Mouse (Mus musculus) forebrain, embryonic 10.5 days (tissue): ENCODE measurements around the gene Papss1. TPM values are rescaled to one million over a fixed set of nuclear protein-coding genes. Genes with fewer than 3 reads are reported as not detected.

Experiments used
- DNase-seq: peaks from one replicate; pipeline ENCODE4 v3.0.0-alpha.2; 2017; ENCODE audit warnings: low spot score; ENCODE audit errors: extremely low spot score
- H3K27ac ChIP-seq: fragments of 300-500 bp; sonication (generic); 2 replicates; pipeline ENCODE4 v1.5.1; 2016; ENCODE audit warnings: mild to moderate bottlenecking
- H3K27me3 ChIP-seq: fragments of 300-500 bp; sonication (generic); 2 replicates; pipeline ENCODE4 v1.6.1; 2016; ENCODE audit warnings: mild to moderate bottlenecking; ENCODE audit not compliant: poor library complexity, severe bottlenecking
- H3K36me3 ChIP-seq: fragments of 300-500 bp; sonication (generic); replicated peaks from 2 replicates; pipeline ENCODE4 v1.6.1; 2016; ENCODE audit warnings: mild to moderate bottlenecking, moderate library complexity
- H3K4me1 ChIP-seq: fragments of 300-500 bp; sonication (generic); 2 replicates; pipeline ENCODE4 v1.6.1; 2016
- H3K4me3 ChIP-seq: fragments of 300-500 bp; sonication (generic); 2 replicates; pipeline ENCODE4 v1.5.1; 2016; ENCODE audit warnings: mild to moderate bottlenecking, moderate library complexity
- H3K9me3 ChIP-seq: fragments of 300-500 bp; sonication (generic); 2 replicates; pipeline ENCODE4 v1.6.1; 2016; ENCODE audit warnings: mild to moderate bottlenecking, moderate library complexity
- WGBS: fragments of 180-500 bp; shearing (Covaris S2); methylation state at CpG from one replicate; pipeline ENCODE4 v1.1.7; 2016; 5-methylcytosine and 5-hydroxymethylcytosine counted together
- polyA plus RNA-seq: library from polyadenylated mRNA; unstranded; fragments of >200 nt; fragmentation: Nextera tagmentation; extraction: Ambion mirVana; gene quantifications from 2 replicates; pipeline ENCODE4 v1.2.1, GENCODE M21; 2016

Gene Papss1
- polyA plus RNA-seq, 1 experiment from 2014 or later = 63.1 TPM

DNA sequence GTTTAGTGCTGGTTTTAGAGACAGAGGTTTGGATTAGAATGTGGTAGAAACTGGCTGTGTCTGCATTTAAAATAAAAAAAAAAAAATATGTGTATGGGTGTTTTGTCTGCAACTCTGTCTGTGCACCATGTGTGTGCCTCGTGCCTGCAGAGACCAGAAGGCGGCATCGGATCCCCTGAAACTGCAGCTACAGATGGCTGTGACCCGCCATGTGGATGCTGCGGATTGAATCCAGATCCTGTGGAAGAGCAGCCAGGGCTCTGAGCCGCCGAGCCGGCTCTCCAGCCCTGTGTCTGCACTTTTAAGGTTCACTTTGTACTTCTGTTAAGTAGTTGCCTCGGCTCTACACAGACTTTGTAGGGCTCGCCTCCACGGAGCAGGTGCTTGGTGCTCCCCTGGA, 29.8 kb downstream of the Papss1 start:
- Histone ChIP-seq H3K4me1 (no peaks in the 10 kb centered on the region), H3K4me3 (no peak overlapping the region), H3K36me3 (peaks cover 66% of the 10 kb centered on the region), H3K27me3 (no peaks in the 10 kb centered on the region), H3K27ac (no peak overlapping the region), H3K9me3 (no peaks in the 10 kb centered on the region)
- no peak for DNase-seq
- 99% methylated on average over 11 of the region's 11 CpGs for WGBS

DNA sequence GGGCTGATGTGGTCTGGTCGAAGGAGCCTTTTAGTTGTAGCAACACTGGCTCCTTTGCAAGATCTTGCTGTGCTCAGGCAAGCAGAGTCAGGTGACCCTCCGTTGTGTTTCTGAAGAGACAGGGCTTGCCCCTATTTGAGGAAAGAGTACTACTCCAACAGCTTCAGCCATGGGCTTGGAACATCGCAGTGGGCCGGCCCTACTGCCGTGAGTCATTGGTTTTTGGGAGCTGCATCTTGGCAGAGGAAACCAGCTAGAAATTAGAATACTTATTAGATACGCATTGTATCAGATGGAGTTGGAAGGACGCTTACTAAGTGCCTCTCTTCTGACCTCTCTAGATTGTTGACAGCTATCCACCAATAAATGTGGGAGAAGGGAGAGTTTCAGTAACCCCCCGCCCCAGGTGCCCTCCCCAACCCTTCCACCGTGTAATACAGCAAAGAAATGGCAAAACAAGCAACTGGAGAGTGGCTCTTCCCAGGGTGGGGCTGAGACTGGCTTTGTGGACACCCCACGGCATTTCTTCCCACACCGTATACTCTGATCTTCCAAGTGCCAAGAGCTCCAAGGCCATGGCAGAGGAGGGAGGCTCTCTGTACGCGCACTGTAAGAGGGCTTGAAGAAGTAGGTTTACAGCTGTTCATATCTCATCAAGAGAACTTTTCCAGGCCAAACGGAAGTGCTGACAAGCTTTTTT, 31.1 kb downstream of the Papss1 start:
- Histone ChIP-seq H3K27ac (no peak overlapping the region), H3K27me3 (no peaks in the 10 kb centered on the region), H3K4me3 (no peak overlapping the region), H3K9me3 (no peaks in the 10 kb centered on the region), H3K4me1 (no peaks in the 10 kb centered on the region), H3K36me3 (peaks cover 62% of the 10 kb centered on the region)
- WGBS = 93% methylated on average over 14 of the region's 14 CpGs
- no peak for DNase-seq

DNA sequence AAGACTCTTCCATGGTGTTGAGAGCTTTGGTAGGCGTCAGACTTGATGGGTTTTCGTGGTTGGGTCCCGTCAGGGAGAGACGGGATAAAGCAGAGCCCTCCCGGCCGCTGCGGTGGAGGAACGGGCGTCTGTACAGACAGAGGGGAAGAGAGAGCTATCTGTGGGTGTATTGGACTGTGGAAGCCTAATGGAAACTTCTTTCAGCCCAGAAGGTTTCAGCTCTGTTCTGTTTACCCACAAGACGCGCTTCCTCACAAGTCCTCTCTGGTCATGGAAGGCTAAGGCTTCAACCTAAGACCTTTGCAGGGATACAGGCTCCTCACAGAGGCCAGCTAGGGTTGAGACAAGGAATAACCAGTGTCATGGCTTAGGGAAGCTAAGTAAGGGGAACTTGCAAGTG, 36.2 kb downstream of the Papss1 start:
- no peak for DNase-seq
- Histone ChIP-seq H3K27me3 (no peaks in the 10 kb centered on the region), H3K27ac (no peak overlapping the region), H3K9me3 (no peaks in the 10 kb centered on the region), H3K36me3 (peaks cover 56% of the 10 kb centered on the region), H3K4me3 (no peak overlapping the region), H3K4me1 (0 out of 2 replicates have a peak, but pooled peaks cover 3% of the 10 kb centered on the region)
- 94% methylated on average over 11 of the region's 11 CpGs for WGBS

DNA sequence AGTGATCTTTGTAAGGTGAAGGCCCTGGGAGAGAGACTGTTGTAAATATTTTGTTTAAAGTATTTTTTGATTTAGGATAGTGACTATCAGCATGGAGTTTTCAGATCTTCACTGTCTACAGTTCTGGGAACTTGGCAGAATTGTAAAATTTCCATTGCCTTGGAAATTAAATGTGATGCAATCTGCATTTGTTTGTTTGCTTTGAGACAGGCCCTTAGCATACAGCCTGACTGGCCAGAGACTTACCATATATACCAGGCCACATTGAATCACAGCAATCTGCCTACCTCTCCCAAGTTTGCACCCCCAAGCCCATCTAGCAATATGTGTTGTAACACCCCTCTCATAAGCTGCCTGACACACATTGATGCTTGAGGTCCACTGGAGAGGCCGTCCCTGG, 36.8 kb downstream of the Papss1 start:
- no peaks in the 10 kb centered on the region for H3K27me3 ChIP-seq
- DNase-seq = no peak
- 0 out of 2 replicates have a peak, but pooled peaks cover 3% of the 10 kb centered on the region for H3K4me1 ChIP-seq
- H3K4me3 ChIP-seq = no peak overlapping the region
- WGBS = 85% methylated on average over 1 of the region's 1 CpGs
- H3K9me3 ChIP-seq = no peaks in the 10 kb centered on the region
- no peak overlapping the region for H3K27ac ChIP-seq
- H3K36me3 ChIP-seq = peaks cover 61% of the 10 kb centered on the region

DNA sequence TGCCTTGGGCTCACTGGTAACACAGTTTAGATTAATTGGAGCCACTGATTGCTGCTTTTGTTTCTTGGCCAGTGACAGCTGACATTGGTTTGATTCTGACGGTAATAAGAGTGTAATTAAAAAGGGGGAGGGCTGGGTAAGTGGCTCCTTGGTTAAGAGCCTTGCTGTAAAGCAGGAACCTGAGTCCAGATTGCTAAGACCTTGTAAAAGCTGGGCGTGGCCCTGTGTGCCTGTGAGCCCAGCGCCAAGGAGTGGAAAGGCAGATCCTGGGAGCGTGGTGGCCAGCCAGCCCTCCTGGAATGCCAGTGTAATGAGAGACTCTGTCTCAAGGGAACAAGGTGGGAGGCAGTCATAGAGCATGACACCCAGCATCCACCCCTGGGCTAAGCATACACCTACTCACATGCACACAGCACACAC, 38.4 kb downstream of the Papss1 start:
- H3K27ac ChIP-seq = no peak overlapping the region
- H3K36me3 ChIP-seq = peaks cover 67% of the 10 kb centered on the region
- 81% methylated on average over 4 of the region's 4 CpGs for WGBS
- DNase-seq = no peak
- H3K9me3 ChIP-seq = no peaks in the 10 kb centered on the region
- no peak overlapping the region for H3K4me3 ChIP-seq
- H3K27me3 ChIP-seq = no peaks in the 10 kb centered on the region
- 0 out of 2 replicates have a peak, but pooled peaks cover 3% of the 10 kb centered on the region for H3K4me1 ChIP-seq

DNA sequence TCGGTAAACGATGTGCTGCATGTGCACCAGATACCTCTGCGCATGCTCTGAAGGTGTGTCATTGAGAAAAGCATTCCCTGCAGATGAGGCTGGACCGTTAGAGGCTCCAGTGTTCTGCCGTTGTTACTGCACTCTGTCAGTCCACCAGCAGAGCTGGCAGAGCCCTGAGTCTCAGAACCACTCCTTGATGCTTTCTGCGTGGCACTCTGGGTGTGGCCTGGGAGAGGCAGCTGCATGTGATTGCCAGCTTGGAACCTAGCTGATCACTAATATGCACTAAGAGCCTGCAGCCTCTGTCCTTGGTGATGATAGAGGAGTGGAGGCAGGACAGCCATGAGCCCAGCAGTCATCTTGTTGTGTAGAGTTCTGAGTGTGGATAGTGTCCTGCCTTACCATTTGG, 43.5 kb downstream of the Papss1 start:
- Histone ChIP-seq H3K27ac (no peak overlapping the region), H3K27me3 (no peaks in the 10 kb centered on the region), H3K4me1 (peaks cover 3% of the 10 kb centered on the region; the same call in 1 of the 2 replicates), H3K36me3 (peaks cover 80% of the 10 kb centered on the region), H3K4me3 (no peak overlapping the region), H3K9me3 (no peaks in the 10 kb centered on the region)
- DNase-seq = no peak
- 92% methylated on average over 6 of the region's 6 CpGs for WGBS

DNA sequence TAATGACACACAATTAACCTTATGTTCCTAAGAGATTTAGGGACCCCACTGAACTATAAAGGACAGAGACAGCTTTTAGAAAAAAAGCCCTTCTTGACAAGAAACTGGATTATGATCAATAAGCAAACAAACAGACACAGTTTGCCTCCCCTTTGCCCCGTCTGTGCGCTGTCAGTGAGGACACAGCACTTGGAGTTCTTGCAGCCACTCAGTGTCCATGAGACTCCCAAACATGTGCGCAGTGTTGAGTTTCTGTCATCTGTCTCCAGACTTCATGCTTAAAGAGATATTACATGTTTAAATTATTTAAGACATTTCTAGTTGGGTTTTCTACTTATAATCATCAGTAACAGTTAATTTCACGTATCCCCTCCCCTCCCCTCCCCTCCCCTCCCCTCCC, 45.1 kb downstream of the Papss1 start:
- Histone ChIP-seq H3K27me3 (no peaks in the 10 kb centered on the region), H3K4me3 (no peak overlapping the region), H3K9me3 (no peaks in the 10 kb centered on the region), H3K36me3 (peaks cover 87% of the 10 kb centered on the region), H3K27ac (no peak overlapping the region), H3K4me1 (peaks cover 14% of the 10 kb centered on the region; the same call in 1 of the 2 replicates)
- DNase-seq = no peak
- WGBS = 97% methylated on average over 4 of the region's 4 CpGs

DNA sequence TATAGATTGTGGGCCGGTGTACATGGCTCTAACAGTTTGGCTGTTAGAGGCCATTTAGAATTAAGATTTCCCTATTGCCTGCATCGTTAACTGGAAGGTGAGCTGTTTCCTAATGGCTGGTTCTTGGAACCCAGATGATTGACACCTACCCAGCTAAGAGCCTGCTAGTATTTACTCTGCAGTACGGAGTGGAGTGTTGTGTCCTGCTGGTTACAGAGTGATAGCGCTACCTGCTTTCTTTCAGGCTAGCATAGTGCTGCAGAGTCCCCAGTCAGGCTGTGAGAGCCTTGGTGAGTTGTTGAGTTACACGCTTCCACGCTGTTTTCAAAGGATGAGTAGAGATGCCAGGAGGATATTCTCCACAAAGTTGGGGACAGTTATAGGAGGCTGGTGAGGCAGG, 46.0 kb downstream of the Papss1 start:
- 89% methylated on average over 6 of the region's 6 CpGs for WGBS
- Histone ChIP-seq H3K4me1 (peaks cover 14% of the 10 kb centered on the region; the same call in 1 of the 2 replicates), H3K27me3 (no peaks in the 10 kb centered on the region), H3K9me3 (no peaks in the 10 kb centered on the region), H3K27ac (no peak overlapping the region), H3K36me3 (peaks cover 85% of the 10 kb centered on the region), H3K4me3 (no peak overlapping the region)
- DNase-seq = no peak

DNA sequence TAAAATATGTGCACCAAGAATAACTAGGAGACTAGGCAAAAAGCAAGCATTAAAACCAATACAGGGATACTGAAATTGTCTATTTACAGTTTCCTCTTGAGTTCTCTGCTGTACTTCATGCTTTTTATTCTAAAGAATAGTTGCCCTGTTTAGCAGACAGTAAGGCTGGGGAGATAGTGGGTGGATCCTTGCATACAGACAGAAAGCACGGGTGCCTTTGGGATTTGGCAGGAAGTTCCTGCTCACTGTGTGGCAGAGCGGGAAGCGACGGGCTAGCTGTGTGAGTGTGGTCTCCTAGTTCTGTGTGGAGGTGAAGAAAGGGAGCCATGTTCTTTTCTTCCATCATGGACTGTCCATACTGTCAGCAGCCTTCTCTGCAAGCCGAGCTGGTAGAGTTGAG, 48.3 kb downstream of the Papss1 start:
- peaks cover 74% of the 10 kb centered on the region for H3K36me3 ChIP-seq
- WGBS = 84% methylated on average over 5 of the region's 5 CpGs

DNA sequence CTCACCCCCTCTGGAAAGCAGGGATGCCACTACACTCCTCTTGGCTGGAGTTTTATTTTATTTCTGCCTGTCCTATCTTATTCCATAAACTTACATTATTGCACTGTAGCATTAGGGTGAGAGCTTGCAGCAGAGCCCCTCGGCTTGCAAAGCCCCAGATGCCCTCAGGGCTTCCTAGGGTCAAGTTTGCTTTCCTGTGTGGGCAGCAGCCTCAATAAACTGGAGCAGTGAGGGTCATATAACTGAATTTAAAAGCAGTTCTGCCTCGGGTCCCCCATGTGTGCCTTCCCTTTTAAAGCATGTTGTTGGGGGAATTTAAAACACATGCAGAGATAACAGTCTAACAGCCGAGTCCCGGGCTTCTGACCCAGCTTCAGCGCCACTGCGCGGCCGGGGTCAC, 49.5 kb downstream of the Papss1 start:
- no peaks in the 10 kb centered on the region for H3K9me3 ChIP-seq
- no peak overlapping the region for H3K4me3 ChIP-seq
- 76% methylated on average over 8 of the region's 8 CpGs for WGBS
- H3K27ac ChIP-seq = no peak overlapping the region
- peaks cover 14% of the 10 kb centered on the region; the same call in 1 of the 2 replicates for H3K4me1 ChIP-seq
- H3K27me3 ChIP-seq = no peaks in the 10 kb centered on the region
- no peak for DNase-seq
- H3K36me3 ChIP-seq = peaks cover 74% of the 10 kb centered on the region

More for the DNA sequence above, 48.3 kb downstream of the Papss1 start:
- Histone ChIP-seq H3K4me1 (peaks cover 14% of the 10 kb centered on the region; the same call in 1 of the 2 replicates), H3K4me3 (no peak overlapping the region), H3K27me3 (no peaks in the 10 kb centered on the region), H3K27ac (no peak overlapping the region), H3K9me3 (no peaks in the 10 kb centered on the region)
- DNase-seq = no peak

DNA sequence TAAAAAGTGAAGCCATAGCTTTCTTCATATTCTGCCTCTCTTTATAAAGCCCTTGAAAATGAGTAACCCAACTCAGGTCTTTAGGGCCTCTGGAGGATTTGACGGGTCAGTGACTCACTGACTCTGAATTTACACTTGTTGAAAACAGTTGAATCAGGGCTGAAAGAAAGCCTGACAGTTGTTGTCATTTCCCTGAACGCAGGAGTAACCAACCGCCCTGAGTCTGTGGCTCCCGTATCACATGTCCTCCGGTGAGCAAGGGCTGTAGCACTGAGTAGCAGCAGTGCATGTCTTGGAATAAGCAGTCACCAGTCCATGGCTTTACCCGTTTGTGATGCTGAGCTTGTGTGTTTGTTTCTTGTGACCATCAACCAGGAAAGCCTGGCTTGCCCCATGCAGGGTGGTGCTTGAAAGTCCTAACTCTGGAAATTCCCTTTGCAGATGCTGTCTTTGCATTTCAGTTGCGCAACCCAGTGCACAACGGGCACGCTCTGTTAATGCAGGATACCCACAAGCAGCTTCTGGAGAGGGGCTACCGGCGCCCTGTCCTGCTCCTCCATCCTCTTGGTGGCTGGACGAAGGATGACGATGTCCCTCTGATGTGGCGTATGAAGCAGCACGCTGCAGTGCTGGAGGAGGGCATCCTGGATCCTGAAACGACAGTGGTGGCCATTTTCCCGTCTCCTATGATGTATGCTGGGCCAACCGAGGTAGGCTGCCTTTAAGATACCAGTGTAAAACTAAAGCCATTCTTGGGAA, 54.2 kb downstream of the Papss1 start:
- DNase-seq = no peak
- Histone ChIP-seq H3K27ac (no peak overlapping the region), H3K36me3 (peaks cover 43% of the 10 kb centered on the region)

DNA sequence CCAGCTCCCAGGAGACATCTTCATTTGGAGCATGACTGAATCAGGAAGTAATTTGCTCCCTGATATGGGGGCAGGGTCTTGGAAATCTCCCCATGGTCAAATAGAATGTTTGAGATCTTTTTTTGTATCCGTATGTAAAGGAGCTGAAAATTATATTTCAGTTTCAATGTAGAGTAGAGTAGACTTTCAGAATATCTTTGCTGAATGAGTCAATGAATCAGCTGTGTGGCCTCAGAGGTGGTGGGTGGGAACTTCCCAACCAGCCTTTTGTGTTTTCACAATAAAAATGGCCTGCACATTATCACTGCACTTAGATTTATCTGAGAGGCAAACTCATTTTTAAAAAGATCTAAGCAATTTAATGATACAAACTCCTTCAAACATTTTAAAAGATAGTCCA, 58.6 kb downstream of the Papss1 start:
- Histone ChIP-seq H3K4me3 (no peak overlapping the region), H3K27me3 (no peaks in the 10 kb centered on the region), H3K27ac (no peak overlapping the region), H3K4me1 (no peaks in the 10 kb centered on the region), H3K36me3 (peaks cover 39% of the 10 kb centered on the region), H3K9me3 (no peaks in the 10 kb centered on the region)
- 96% methylated on average over 1 of the region's 1 CpGs for WGBS
- DNase-seq = no peak

More for the DNA sequence above, 54.2 kb downstream of the Papss1 start:
- no peaks in the 10 kb centered on the region for H3K27me3 ChIP-seq
- H3K4me1 ChIP-seq = peaks cover 5% of the 10 kb centered on the region; the same call in 1 of the 2 replicates
- H3K4me3 ChIP-seq = no peak overlapping the region
- 94% methylated on average over 18 of the region's 18 CpGs for WGBS
- H3K9me3 ChIP-seq = no peaks in the 10 kb centered on the region

DNA sequence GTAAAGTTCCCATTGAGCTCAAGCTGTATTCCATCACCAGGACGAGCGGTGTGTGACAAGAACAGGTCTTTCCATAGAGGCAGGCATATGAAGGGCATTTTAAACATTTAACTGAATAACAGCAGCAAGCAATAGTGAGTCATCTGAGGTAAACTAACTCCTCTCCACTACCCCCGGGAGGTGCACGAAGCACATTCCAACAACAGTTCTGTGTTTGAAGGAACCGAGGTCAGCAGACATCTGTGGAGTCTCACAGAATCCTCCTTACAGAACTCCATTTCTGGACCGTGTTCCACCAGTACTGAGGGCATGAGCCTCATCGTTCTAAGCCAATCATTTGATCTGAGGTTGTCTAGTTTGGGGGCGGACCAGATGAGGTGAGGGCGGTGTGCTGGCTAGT, 59.5 kb downstream of the Papss1 start:
- H3K9me3 ChIP-seq = no peaks in the 10 kb centered on the region
- no peak overlapping the region for H3K4me3 ChIP-seq
- peaks cover 30% of the 10 kb centered on the region for H3K36me3 ChIP-seq
- H3K27ac ChIP-seq = no peak overlapping the region
- no peaks in the 10 kb centered on the region for H3K4me1 ChIP-seq
- WGBS = 93% methylated on average over 9 of the region's 9 CpGs
- H3K27me3 ChIP-seq = no peaks in the 10 kb centered on the region
- no peak for DNase-seq
